Mouse (Mus musculus) bone marrow macrophage, adult 2 months (primary cell): ENCODE measurements at regions not wholly inside any gene's neighbourhood (a gene's known extent, or its start where the extent isn't known, plus 50 kb on each side); places are given as distances from the start of the nearest gene placed in this dataset.
"Not testable (repeated sequence)": the region's sequence is repeated elsewhere in the genome, so short reads cannot be mapped to it uniquely, and the experiment has no call there.

Source experiments
- CTCF ChIP-seq: IDR thresholded peaks from 2 replicates; pipeline ENCODE4 v1.5.1; 2012; ENCODE audit warnings: low read depth, mild to moderate bottlenecking, low read length, moderate library complexity
- POLR2A ChIP-seq: IDR thresholded peaks from 2 replicates; pipeline ENCODE4 v1.6.1; 2012; ENCODE audit warnings: mild to moderate bottlenecking, low read depth, low read length, borderline replicate concordance

- TF ChIP-seq CTCF, POLR2A: not testable (repeated sequence)
Observed at GRCm38 (mm10) chr14:52853598-52853997, 358.0 kb upstream of the Olfr1507 start.
